Mouse (Mus musculus) layer of hippocampus, adult 2 months (tissue): ENCODE results near the gene Kl. TPM values are rescaled to one million over a fixed set of nuclear protein-coding genes. Genes with fewer than 3 reads are reported as not detected.
A peak's percentile ranks its signal among the peaks of the same experiment; 100 is the strongest.

ENCODE experiments used
- DNase-seq, 2 experiments: peaks; one replicate each; pipeline ENCODE4 v3.0.0; 2022; ENCODE audit warnings: low spot score in 2 of 2
- H3K27ac ChIP-seq: fragments of 200-600 bp; 2 replicates; pipeline ENCODE4 v1.8.1; 2022
- H3K4me3 ChIP-seq: fragments of 200-600 bp; 2 replicates; pipeline ENCODE4 v1.8.1; 2022; ENCODE audit warnings: mild to moderate bottlenecking
- CTCF ChIP-seq: fragments of 200-600 bp; conservative IDR thresholded peaks from 2 replicates; pipeline ENCODE4 v1.8.1; 2022; ENCODE audit warnings: antibody characterized with exemption, mild to moderate bottlenecking, moderate library complexity
- total RNA-seq, 2 experiments: library from RNA; stranded (reverse); gene quantifications; 2 replicates each; pipeline ENCODE4 v1.2.3; 2021

Kl gene
- total RNA-seq, 2 experiments from 2014 or later: 9.9 to 10.5 TPM

- TF ChIP-seq CTCF: no peak
- peak in 1 of 2 experiments; percentile 19 for DNase-seq
- no peak overlapping the region for H3K4me3 ChIP-seq
- H3K27ac ChIP-seq: peak overlapping the region; percentile 83
These were observed 70.5 kb downstream of the Kl start for GRCm38 (mm10) chr5:151022939-151023338.

- no peak overlapping the region for H3K4me3 ChIP-seq
- H3K27ac ChIP-seq: peak overlapping the region; percentile 83
- TF ChIP-seq CTCF: no peak
- peak in 1 of 2 experiments; percentile 10 for DNase-seq
These were observed 71.1 kb downstream of the Kl start for GRCm38 (mm10) chr5:151023461-151023860.

- TF ChIP-seq CTCF: no peak
- no peak for DNase-seq
- peak overlapping the region; percentile 83 for H3K27ac ChIP-seq
- no peak overlapping the region for H3K4me3 ChIP-seq
These were observed 72.1 kb downstream of the Kl start for GRCm38 (mm10) chr5:151024483-151024882.

- peak overlapping the region; percentile 73 for H3K27ac ChIP-seq
- TF ChIP-seq CTCF: no peak
- no peak for DNase-seq
These were observed 73.7 kb downstream of the Kl start for GRCm38 (mm10) chr5:151026069-151026468.

GRCm38 (mm10) chr5:151027171-151027570 lies 74.8 kb downstream of the Kl start:
- Histone ChIP-seq H3K27ac (peak overlapping the region; percentile 73), H3K4me3 (no peak overlapping the region)
- DNase-seq: peak in 1 of 2 experiments; percentile 61
- no peak for TF ChIP-seq CTCF

More at GRCm38 (mm10) chr5:151026069-151026468, 73.7 kb downstream of the Kl start:
- H3K4me3 ChIP-seq: no peak overlapping the region

- DNase-seq: no peak
- H3K27ac ChIP-seq: peak overlapping the region; percentile 14; the same call in 1 of the 2 replicates
- TF ChIP-seq CTCF: no peak
- no peak overlapping the region for H3K4me3 ChIP-seq
These were observed 76.5 kb downstream of the Kl start for GRCm38 (mm10) chr5:151028906-151029305.

- DNase-seq: no peak
- TF ChIP-seq CTCF: no peak
- Histone ChIP-seq H3K4me3 (no peak overlapping the region), H3K27ac (no peak overlapping the region)
These were observed 82.5 kb downstream of the Kl start for GRCm38 (mm10) chr5:151034715-151035512.

- H3K4me3 ChIP-seq: no peak overlapping the region
- no peak for DNase-seq
- no peak overlapping the region for H3K27ac ChIP-seq
- no peak for TF ChIP-seq CTCF
These were observed 85.5 kb downstream of the Kl start for GRCm38 (mm10) chr5:151037871-151038270.

- Histone ChIP-seq H3K4me3 (no peak overlapping the region), H3K27ac (no peak overlapping the region)
- TF ChIP-seq CTCF: no peak
- no peak for DNase-seq
These were observed 90.5 kb downstream of the Kl start for GRCm38 (mm10) chr5:151042911-151043310.
